8 mouse cellular contexts compared by ENCODE assay signal in genomic region chr6:113237542-113238270, GRCm38 (mm10). TPM values are rescaled to one million over a fixed set of nuclear protein-coding genes. Genes with fewer than 3 reads are reported as not detected.
DNase-seq lines count a peak whose midpoint lies in the region; ATAC-seq and TF ChIP-seq lines count a peak whose summit lies in the region.

Mtmr14 (plus strand) TSS chr6:113237843.

- H3K9ac ChIP-seq in MEL (ENCODE audit: control insufficient read depth, low read depth, low read length, poor library complexity, severe bottlenecking): peak within 1 kb of the TSS; percentile 77
- H3K9ac ChIP-seq in forebrain, postnatal 0 days: peak within 1 kb of the TSS; percentile 65
- peak within 1 kb of the TSS; percentile 69 for H3K9ac ChIP-seq in lung, embryonic 15.5 days

- peaks cover 3 to 7% of the 10 kb centered on the region in 2 experiments for H3K27me3 ChIP-seq in MEL (ENCODE audit: control insufficient read depth in 1 of 2, insufficient read depth in 2 of 2, low read length in 2 of 2)
- no peaks in the 10 kb centered on the region for H3K27me3 ChIP-seq in cerebellum, adult 2 months (ENCODE audit: control insufficient read depth, insufficient read depth, low read length)
- no peaks in the 10 kb centered on the region for H3K27me3 ChIP-seq in forebrain, postnatal 0 days (ENCODE audit: insufficient read depth, low read length)
- no peaks in the 10 kb centered on the region for H3K27me3 ChIP-seq in lung, embryonic 15.5 days

- WGBS in cerebellum, adult 2 months: under 1% methylated on average over 55 of the region's 55 CpGs
- WGBS in forebrain, postnatal 0 days: under 1% methylated on average over 51 of the region's 55 CpGs
- WGBS in lung, embryonic 15.5 days: under 1% methylated on average over 52 of the region's 55 CpGs

- H3K79me2 ChIP-seq in MEL (ENCODE audit: control insufficient read depth, insufficient read depth, low read length, poor library complexity): peaks cover 6% of the 10 kb centered on the region

- TF ChIP-seq RAD21 in MEL (IDR thresholded peaks at IDR 0.05; ENCODE audit: low read depth, low read length): no peak

- TF ChIP-seq EP300 in MEL (IDR thresholded peaks at IDR 0.05; ENCODE audit: low read depth in 1 of 2, low read length in 2 of 2): peak in 1 of 2 experiments; percentile 48; a peak in 1 of 4 replicates

- H3K36me3 ChIP-seq in MEL (ENCODE audit: control insufficient read depth in 1 of 2, insufficient read depth in 2 of 2, low read length in 2 of 2): peaks cover 0 to 7% of the 10 kb centered on the region in 2 experiments; a peak in 2 of 4 replicates
- H3K36me3 ChIP-seq in forebrain, postnatal 0 days (ENCODE audit: insufficient read depth): peaks cover 22% of the 10 kb centered on the region
- H3K36me3 ChIP-seq in lung, embryonic 15.5 days: peaks cover 16% of the 10 kb centered on the region

- H3K4me3 ChIP-seq in MEL (ENCODE audit: control insufficient read depth in 1 of 2, insufficient read depth in 1 of 2, low read depth in 2 of 2, low read length in 2 of 2): peak within 1 kb of the TSS; percentile 68 to 79
- H3K4me3 ChIP-seq in cerebellum, adult 2 months (replicated peaks; ENCODE audit: insufficient read depth, low read depth, low read length): peak within 1 kb of the TSS; percentile 95
- peak within 1 kb of the TSS; percentile 85 for H3K4me3 ChIP-seq in forebrain, postnatal 0 days (ENCODE audit: low read depth, low read length)
- H3K4me3 ChIP-seq in lung, embryonic 15.5 days: peak within 1 kb of the TSS; percentile 74

- peak within 1 kb of the TSS; percentile 87 for H3K4me2 ChIP-seq in forebrain, postnatal 0 days (ENCODE audit: low read depth)
- peak within 1 kb of the TSS; percentile 74 for H3K4me2 ChIP-seq in lung, embryonic 15.5 days

- H3K27ac ChIP-seq in MEL (ENCODE audit: control insufficient read depth, low read depth, low read length): peak within 1 kb of the TSS; percentile 67
- H3K27ac ChIP-seq in cerebellum, adult 2 months (ENCODE audit: insufficient read depth, low read length): peak within 1 kb of the TSS; percentile 89
- H3K27ac ChIP-seq in forebrain, postnatal 0 days (ENCODE audit: low read depth, low read length): peak within 1 kb of the TSS; percentile 30
- no peak within 1 kb of the TSS for H3K27ac ChIP-seq in lung, embryonic 15.5 days

- no peak for TF ChIP-seq CTCF in MEL (IDR thresholded peaks at IDR 0.05 in 2 of 3, conservative IDR thresholded peaks at IDR 0.05 in 1 of 3; ENCODE audit: control insufficient read depth in 1 of 3, insufficient read depth in 1 of 3, low read depth in 2 of 3, low read length in 3 of 3, poor library complexity in 1 of 3, severe bottlenecking in 1 of 3)
- TF ChIP-seq CTCF in cerebellum, adult 2 months (IDR thresholded peaks at IDR 0.05; ENCODE audit: borderline replicate concordance, insufficient read depth, low read depth, low read length): no peak
- TF ChIP-seq CTCF in forebrain, postnatal 0 days (IDR thresholded peaks at IDR 0.05; ENCODE audit: low read depth): no peak

- peak; percentile 21 to 69; a peak in 3 of 4 replicates for TF ChIP-seq POLR2A in MEL (IDR thresholded peaks at IDR 0.05; ENCODE audit: control insufficient read depth in 1 of 2, insufficient read depth in 1 of 2, low read depth in 1 of 2, low read length in 2 of 2, poor library complexity in 1 of 2)
- peak; percentile 50; the same call in 1 of the 2 replicates for TF ChIP-seq POLR2A in cerebellum, adult 2 months (IDR thresholded peaks at IDR 0.05; ENCODE audit: borderline replicate concordance, insufficient read depth, low read length)

- H3K9me3 ChIP-seq in MEL (replicated peaks; ENCODE audit: insufficient read depth, low read length): no peaks in the 10 kb centered on the region
- H3K9me3 ChIP-seq in forebrain, postnatal 0 days (ENCODE audit: low read length): no peaks in the 10 kb centered on the region
- no peaks in the 10 kb centered on the region for H3K9me3 ChIP-seq in lung, embryonic 15.5 days

- peak; percentile 100 for ATAC-seq in forebrain, postnatal 0 days
- peak; percentile 100 for ATAC-seq in lung, embryonic 15.5 days (ENCODE audit: borderline replicate concordance, extremely low read depth, low FRiP score, low TSS enrichment)

- DNase-seq in MEL (ENCODE audit: low read depth, low spot score): peak; percentile 99
- DNase-seq in cerebellum, adult 2 months: peak; percentile 98 to 99
- DNase-seq in forebrain, postnatal 0 days: peak; percentile 99
- peak; percentile 99 for DNase-seq in heart, postnatal 4 days
- DNase-seq in layer of hippocampus, adult 8-10 months (ENCODE audit: low spot score in 2 of 2): peak; percentile 96 to 97
- peak; percentile 97 for DNase-seq in ovary, adult 18-20 months (ENCODE audit: low spot score)
- DNase-seq in thymus, postnatal 0 days (ENCODE audit: low spot score): peak; percentile 100

- peaks cover 6 to 11% of the 10 kb centered on the region in 2 experiments for H3K4me1 ChIP-seq in MEL (ENCODE audit: control insufficient read depth in 1 of 2, insufficient read depth in 2 of 2, low read length in 2 of 2)
- peaks cover 6% of the 10 kb centered on the region; the same call in 1 of the 2 replicates for H3K4me1 ChIP-seq in cerebellum, adult 2 months (ENCODE audit: control insufficient read depth, insufficient read depth, low read length)
- H3K4me1 ChIP-seq in forebrain, postnatal 0 days (ENCODE audit: insufficient read depth): peaks cover 6% of the 10 kb centered on the region; the same call in 1 of the 2 replicates
- peaks cover 15% of the 10 kb centered on the region for H3K4me1 ChIP-seq in lung, embryonic 15.5 days

TF ChIP-seq in MEL, 35 proteins besides CTCF, POLR2A, EP300 and RAD21:
- peak; percentile 60; the same call in 1 of the 2 replicates for TF ChIP-seq ZMIZ1 (IDR thresholded peaks at IDR 0.05; ENCODE audit: low read depth, low read length)
- TF ChIP-seq CHD2 (IDR thresholded peaks at IDR 0.05; ENCODE audit: low read length): no peak; the same call in 1 of the 2 replicates
- TF ChIP-seq MAFK (IDR thresholded peaks at IDR 0.05; ENCODE audit: borderline replicate concordance, low read depth, low read length): no peak
- peak; percentile 87 for TF ChIP-seq HCFC1 (IDR thresholded peaks at IDR 0.05; ENCODE audit: low read depth, low read length)
- TF ChIP-seq MEF2A (IDR thresholded peaks at IDR 0.05; ENCODE audit: extremely low read depth, insufficient replicate concordance, low read depth, low read length, poor library complexity, severe bottlenecking): no peak
- peak; percentile 77 for TF ChIP-seq MXI1 (IDR thresholded peaks at IDR 0.05; ENCODE audit: low read depth, low read length)
- peak; percentile 63; the same call in 1 of the 2 replicates for TF ChIP-seq POLR2AphosphoS2 (IDR thresholded peaks at IDR 0.05; ENCODE audit: low read length)
- peak; percentile 91 for TF ChIP-seq E2F4 (IDR thresholded peaks at IDR 0.05; ENCODE audit: borderline replicate concordance, low read depth, low read length)
- TF ChIP-seq JUND (IDR thresholded peaks at IDR 0.05; ENCODE audit: low read depth, low read length): no peak
- TF ChIP-seq TCF12 (IDR thresholded peaks at IDR 0.05; ENCODE audit: low read depth, low read length): peak; percentile 68
- TF ChIP-seq MAZ (IDR thresholded peaks at IDR 0.05; ENCODE audit: low read depth, low read length): peak; percentile 96
- no peak for TF ChIP-seq GABPA (IDR thresholded peaks at IDR 0.05; ENCODE audit: low read depth, low read length)
- TF ChIP-seq SIN3A (IDR thresholded peaks at IDR 0.05; ENCODE audit: low read length): peak; percentile 95; the same call in 1 of the 2 replicates
- TF ChIP-seq CHD1 (IDR thresholded peaks at IDR 0.05; ENCODE audit: low read depth, low read length): peak; percentile 99
- TF ChIP-seq ETS1 (IDR thresholded peaks at IDR 0.05; ENCODE audit: low read depth, low read length): peak; percentile 87
- TF ChIP-seq RCOR1 (IDR thresholded peaks at IDR 0.05; ENCODE audit: low read depth, low read length): peak; percentile 27; the same call in 1 of the 2 replicates
- TF ChIP-seq NELFE (IDR thresholded peaks at IDR 0.05; ENCODE audit: low read depth, low read length): peak; percentile 49; the same call in 1 of the 2 replicates
- TF ChIP-seq ELF1 (IDR thresholded peaks at IDR 0.05; ENCODE audit: low read depth, low read length): peak; percentile 79
- TF ChIP-seq TBP (IDR thresholded peaks at IDR 0.05; ENCODE audit: low read depth, low read length): peak; percentile 14; the same call in 1 of the 2 replicates
- peak; percentile 51 for TF ChIP-seq MAX (IDR thresholded peaks at IDR 0.05; ENCODE audit: low read length)
- TF ChIP-seq TAL1 (IDR thresholded peaks at IDR 0.05; ENCODE audit: low read length): no peak
- TF ChIP-seq ZC3H11A (IDR thresholded peaks at IDR 0.05; ENCODE audit: low read depth, low read length): no peak

RNA-seq across cellular contexts. Expression of gene Mtmr14, which starts in this region (rescaled TPM):
- 11.4 and 12.1 TPM in 2 replicates for total RNA-seq in MEL (2012; rRNA removed)
- polyA plus RNA-seq in MEL (2012; ENCODE audit: insufficient read depth in 1 of 2, insufficient read length in 2 of 2, low read depth in 1 of 2, low replicate concordance in 2 of 2, missing spikeins in 1 of 2): 10 to 100 TPM in 1 of 2 experiments, not detected in 1; 24.5 TPM
- polyA plus RNA-seq in cerebellum, adult 2 months (2012; rRNA removed): 23.8 and 24.2 TPM in 2 replicates
- 41.0 and 42.9 TPM in 2 replicates for total RNA-seq in forebrain, postnatal 0 days (2014; rRNA removed)
- polyA plus RNA-seq in forebrain, postnatal 0 days (2015; fragmentation: Nextera tagmentation; extraction: Ambion mirVana): 34.1 and 35.0 TPM in 2 replicates
- 10 to 100 TPM; 12.2 to 12.8 TPM for total RNA-seq in heart, postnatal 4 days (2021)
- total RNA-seq in layer of hippocampus, adult 8-10 months (2022): 10 to 100 TPM; 15.5 to 19.9 (median 17.7) TPM
- polyA plus RNA-seq in lung, embryonic 15.5 days (2015; fragmentation: Nextera tagmentation; extraction: Ambion mirVana): 43.8 and 46.1 TPM in 2 replicates
- polyA plus RNA-seq in thymus, postnatal 0 days (2015; fragmentation: Nextera tagmentation; extraction: Ambion mirVana): 37.5 and 37.7 TPM in 2 replicates
